Mouse (Mus musculus): Measurements from ENCODE around the gene Selenom.

The Selenom gene

GRCm38 (mm10) chr11:3548564-3549295, 34.2 kb downstream of the Selenom start:
- DNase-seq (ENCODE audit: low spot score in 2 of 2), result no peak

GRCm38 (mm10) chr11:3549791-3550190, 35.3 kb downstream of the Selenom start:
- DNase-seq (ENCODE audit: low spot score in 2 of 2), result no peak

- no peak for DNase-seq (ENCODE audit: low spot score in 2 of 2)
Measured at GRCm38 (mm10) chr11:3554976-3555375, 40.5 kb downstream of the Selenom start.

- DNase-seq (ENCODE audit: low spot score in 2 of 2), result no peak
Measured at GRCm38 (mm10) chr11:3557852-3558251, 43.4 kb downstream of the Selenom start.

- no peak for DNase-seq (ENCODE audit: low spot score in 2 of 2)
Measured at GRCm38 (mm10) chr11:3560202-3560601, 45.7 kb downstream of the Selenom start.

- DNase-seq (ENCODE audit: low spot score in 2 of 2), result no peak
Measured at GRCm38 (mm10) chr11:3563853-3564252, 49.4 kb downstream of the Selenom start.

GRCm38 (mm10) chr11:3564451-3564850, 50.0 kb downstream of the Selenom start:
- DNase-seq (ENCODE audit: low spot score in 2 of 2), result no peak

GRCm38 (mm10) chr11:3566018-3566417, 51.5 kb downstream of the Selenom start:
- DNase-seq (ENCODE audit: low spot score in 2 of 2), result no peak
